Mouse (Mus musculus) neural tube, embryonic 10.5 days (tissue): ENCODE results near the gene Ncam2.

Experiments
- DNase-seq: peaks from one replicate; pipeline ENCODE4 v3.0.0-alpha.2; 2017; ENCODE audit warnings: low spot score; ENCODE audit errors: extremely low spot score

Ncam2 gene

GRCm38 (mm10) chr16:81623776-81624175 lies 423.3 kb downstream of the Ncam2 start:
- DNase-seq: no peak

GRCm38 (mm10) chr16:81650286-81650685 lies 449.8 kb downstream of the Ncam2 start:
- DNase-seq: no peak

DNA sequence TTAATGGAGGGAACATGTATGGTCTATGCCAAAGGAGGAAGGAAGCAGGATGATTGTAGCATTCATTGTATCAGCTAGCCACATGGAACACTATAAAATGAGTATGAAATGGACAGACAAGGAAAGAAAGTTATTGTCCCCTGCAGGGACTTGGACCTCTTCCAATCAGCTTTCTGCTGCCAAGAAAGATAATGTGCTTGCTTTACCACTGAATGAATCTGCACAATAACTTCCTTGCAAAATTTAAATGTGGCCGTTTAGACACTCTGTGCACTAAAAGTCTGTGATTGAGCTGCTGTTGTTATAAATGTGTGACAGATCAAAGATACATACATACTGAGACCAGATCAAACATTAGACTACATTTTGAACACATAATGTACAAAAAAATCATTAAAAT lies 451.1 kb downstream of the Ncam2 start:
- no peak for DNase-seq

DNA sequence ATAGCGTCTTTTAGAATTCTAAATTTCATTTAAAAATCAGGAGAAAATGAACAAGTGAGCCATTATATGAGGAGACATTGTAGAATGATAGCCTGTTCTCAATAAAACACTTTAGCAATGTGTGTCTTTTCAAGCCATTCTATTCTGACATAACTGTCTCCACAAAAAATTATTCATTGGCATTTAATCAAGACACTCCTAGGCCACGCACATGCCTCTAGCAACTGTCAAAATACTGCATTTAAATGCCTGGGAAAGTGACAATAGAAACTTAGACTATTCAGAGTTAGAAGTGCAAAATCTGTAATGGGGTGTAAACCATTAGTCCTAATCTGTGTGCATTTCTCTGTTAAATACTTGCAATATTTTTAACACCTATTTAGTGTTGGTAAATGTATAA lies 456.1 kb downstream of the Ncam2 start:
- no peak for DNase-seq

GRCm38 (mm10) chr16:81673866-81674265 lies 473.4 kb downstream of the Ncam2 start:
- no peak for DNase-seq

GRCm38 (mm10) chr16:81675546-81675945 lies 475.0 kb downstream of the Ncam2 start:
- DNase-seq: no peak
